In the genomic region with DNA sequence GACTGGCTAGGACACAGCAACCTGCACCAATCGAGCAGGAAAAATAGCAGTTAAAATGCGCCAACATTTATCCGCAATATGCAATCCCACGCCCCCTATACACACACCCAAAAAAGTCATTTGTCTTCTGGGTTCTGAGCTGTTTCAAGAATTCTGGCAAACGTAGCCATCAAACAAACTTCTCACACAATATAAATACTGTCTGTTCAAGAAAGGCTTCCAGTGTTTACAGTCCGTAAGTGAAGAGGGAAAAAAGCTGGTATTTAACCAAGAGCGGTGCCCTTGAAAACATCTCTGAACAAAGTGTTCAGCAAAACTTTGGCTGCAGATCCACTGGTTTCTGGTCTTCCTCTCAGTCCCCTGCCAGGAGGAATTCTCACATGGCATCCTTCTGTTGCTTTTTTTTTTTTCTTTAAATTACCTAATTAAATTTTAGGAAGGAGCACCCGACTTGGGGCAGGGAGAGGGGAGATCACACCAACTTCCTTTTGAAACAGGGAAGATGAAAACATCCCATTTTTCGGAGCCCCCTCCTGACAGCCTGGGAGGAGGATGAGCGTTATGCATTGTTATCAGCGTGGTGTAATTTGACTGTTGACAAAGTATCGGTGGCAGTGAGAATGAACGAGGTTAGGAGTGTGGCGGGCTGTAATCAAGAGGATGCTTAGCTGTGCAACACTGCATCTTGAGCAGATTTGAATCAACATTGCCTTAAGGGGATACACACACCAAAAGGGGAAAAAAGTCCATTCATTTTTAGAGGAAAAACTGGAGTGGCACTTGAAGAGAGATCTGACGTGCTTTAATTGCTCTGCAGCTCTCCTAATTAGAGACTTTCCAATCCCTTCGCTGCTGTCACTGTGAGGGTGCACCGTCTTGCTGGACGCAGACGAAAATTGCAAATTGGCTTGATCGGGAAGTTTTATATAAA, we compare ENCODE assay signal across 8 mouse cellular contexts.
DNase-seq lines count a peak whose midpoint lies in the region; ATAC-seq and TF ChIP-seq lines count a peak whose summit lies in the region.

No protein-coding gene starts in this region.

- no peak for TF ChIP-seq CTCF in forebrain, postnatal 0 days (IDR thresholded peaks at IDR 0.05; ENCODE audit: low read depth)

- peak overlapping the region; percentile 20 for H3K4me3 ChIP-seq in forebrain, postnatal 0 days (ENCODE audit: low read depth, low read length)
- H3K4me3 ChIP-seq in midbrain, embryonic 11.5 days (ENCODE audit: low read depth, low read length): no peak overlapping the region

- H3K27me3 ChIP-seq in forebrain, postnatal 0 days (ENCODE audit: insufficient read depth, low read length): peaks cover 23% of the 10 kb centered on the region
- no peaks in the 10 kb centered on the region for H3K27me3 ChIP-seq in midbrain, embryonic 11.5 days (ENCODE audit: control insufficient read depth, insufficient read depth, low read length)

- ATAC-seq in cerebellum, adult (ENCODE audit: insufficient number of reproducible peaks, low FRiP score, low TSS enrichment): peak; percentile 65
- ATAC-seq in forebrain, postnatal 0 days: peak; percentile 75
- no peak for ATAC-seq in midbrain, embryonic 11.5 days (ENCODE audit: low FRiP score)

- WGBS in forebrain, postnatal 0 days: 9% methylated on average over 20 of the region's 20 CpGs
- 29% methylated on average over 20 of the region's 20 CpGs for WGBS in midbrain, embryonic 11.5 days

- H3K4me1 ChIP-seq in forebrain, postnatal 0 days (ENCODE audit: insufficient read depth): 0 out of 2 replicates have a peak, but pooled peaks cover 3% of the 10 kb centered on the region
- H3K4me1 ChIP-seq in midbrain, embryonic 11.5 days (ENCODE audit: control insufficient read depth, insufficient read depth, low read length): peaks cover 36% of the 10 kb centered on the region

- DNase-seq in cerebellum, postnatal 4 days (ENCODE audit: low spot score in 2 of 2): no peak
- DNase-seq in cerebellum, adult 8-10 months: peak; percentile 65
- peak; percentile 45 for DNase-seq in forebrain, postnatal 0 days
- DNase-seq in midbrain, embryonic 11.5 days (ENCODE audit: low spot score, missing footprints): peak; percentile 89
- DNase-seq in spleen, postnatal 10 days (ENCODE audit: low spot score in 2 of 2): no peak
- no peak for DNase-seq in right cerebral cortex, adult 2 months (ENCODE audit: low spot score in 2 of 2)
- DNase-seq in left cerebral cortex, postnatal 36 days (ENCODE audit: low spot score in 2 of 2): no peak

- no peak overlapping the region for H3K9ac ChIP-seq in forebrain, postnatal 0 days
- no peak overlapping the region for H3K9ac ChIP-seq in midbrain, embryonic 11.5 days (ENCODE audit: low read length)

- no peaks in the 10 kb centered on the region for H3K9me3 ChIP-seq in forebrain, postnatal 0 days (ENCODE audit: low read length)
- H3K9me3 ChIP-seq in midbrain, embryonic 11.5 days (ENCODE audit: control insufficient read depth, low read length): no peaks in the 10 kb centered on the region

- peak overlapping the region; percentile 51 for H3K4me2 ChIP-seq in forebrain, postnatal 0 days (ENCODE audit: low read depth)
- H3K4me2 ChIP-seq in midbrain, embryonic 11.5 days: peak overlapping the region; percentile 31; the same call in 1 of the 2 replicates

- H3K27ac ChIP-seq in forebrain, postnatal 0 days (ENCODE audit: low read depth, low read length): no peak overlapping the region
- H3K27ac ChIP-seq in midbrain, embryonic 11.5 days (ENCODE audit: low read depth, low read length): no peak overlapping the region

- intact Hi-C loops in left cerebral cortex, postnatal 36 days (cut with DNase I): loop anchor here (5.0 to 10.0 kb wide), 2 partner anchors 266 to 1014 kb away; partner anchors contain the start of gene Meis1

- no peaks in the 10 kb centered on the region for H3K36me3 ChIP-seq in forebrain, postnatal 0 days (ENCODE audit: insufficient read depth)
- H3K36me3 ChIP-seq in midbrain, embryonic 11.5 days (ENCODE audit: control insufficient read depth, insufficient read depth, low read length): no peaks in the 10 kb centered on the region

Comparison
In these comparisons a context has a peak if more than half of its experiments do, and no peak if none do; other contexts are left out.
1. DNase-seq: peak in cerebellum, adult 8-10 months (single experiment), forebrain, postnatal 0 days (single experiment) and midbrain, embryonic 11.5 days (single experiment); none in cerebellum, postnatal 4 days (0 of 2), spleen, postnatal 10 days (0 of 2), right cerebral cortex, adult 2 months (0 of 2) and left cerebral cortex, postnatal 36 days (0 of 2).